Mouse (Mus musculus) ZHBTc4 (cell line): ENCODE results near the gene 4930556J24Rik.
"Not testable (repeated sequence)": the region's sequence is repeated elsewhere in the genome, so short reads cannot be mapped to it uniquely, and the experiment has no call there.

ENCODE experiments used
- DNase-seq: peaks from one replicate; pipeline ENCODE4 v3.0.0-alpha.2; 2011; ENCODE audit warnings: low read depth, low spot score

4930556J24Rik gene

GRCm38 (mm10) chr11:3921281-3921850, 55.2 kb downstream of the 4930556J24Rik start:
- DNase-seq = peak; percentile 80

- no peak for DNase-seq
Observed at GRCm38 (mm10) chr11:3920476-3920875, 56.1 kb downstream of the 4930556J24Rik start.

GRCm38 (mm10) chr11:3918738-3919137, 57.8 kb downstream of the 4930556J24Rik start:
- peak; percentile 46 for DNase-seq

GRCm38 (mm10) chr11:3914109-3914840, 62.3 kb downstream of the 4930556J24Rik start, which contains the start of gene Slc35e4:
Slc35e4 (minus strand) TSS chr11:3914664.
- peak; percentile 91 for DNase-seq

GRCm38 (mm10) chr11:3913316-3914108, 63.1 kb downstream of the 4930556J24Rik start:
- DNase-seq = peak; percentile 91

- peak; percentile 37 for DNase-seq
Observed at GRCm38 (mm10) chr11:3912875-3913271, 63.7 kb downstream of the 4930556J24Rik start.

GRCm38 (mm10) chr11:3912100-3912874, 64.3 kb downstream of the 4930556J24Rik start:
- peak; percentile 13 for DNase-seq

- not testable (repeated sequence) for DNase-seq
Observed at GRCm38 (mm10) chr11:3911440-3911839, 65.1 kb downstream of the 4930556J24Rik start.

GRCm38 (mm10) chr11:3910513-3911310, 65.9 kb downstream of the 4930556J24Rik start:
- DNase-seq = no peak

- DNase-seq = no peak
Observed at GRCm38 (mm10) chr11:3909236-3909635, 67.3 kb downstream of the 4930556J24Rik start.

GRCm38 (mm10) chr11:3905446-3905845, 71.1 kb downstream of the 4930556J24Rik start:
- peak; percentile 58 for DNase-seq

GRCm38 (mm10) chr11:3904673-3905072, 71.9 kb downstream of the 4930556J24Rik start:
- no peak for DNase-seq

GRCm38 (mm10) chr11:3903046-3903445, 73.5 kb downstream of the 4930556J24Rik start:
- DNase-seq = no peak

- DNase-seq = no peak
Observed at GRCm38 (mm10) chr11:3902516-3902915, 74.1 kb downstream of the 4930556J24Rik start.

GRCm38 (mm10) chr11:3900296-3900695, 76.3 kb downstream of the 4930556J24Rik start:
- DNase-seq = no peak

- no peak for DNase-seq
Observed at GRCm38 (mm10) chr11:3895933-3896332, 80.6 kb downstream of the 4930556J24Rik start.

- DNase-seq = peak; percentile 25
Observed at GRCm38 (mm10) chr11:3895458-3895857, 81.1 kb downstream of the 4930556J24Rik start.

- peak; percentile 98 for DNase-seq
Observed at GRCm38 (mm10) chr11:3894406-3895281, 81.9 kb downstream of the 4930556J24Rik start, which contains the start of the genes 4921536K21Rik and Dusp18. 4921536K21Rik (minus strand) TSS chr11:3895098. Dusp18 (plus strand) TSS chr11:3895240.

GRCm38 (mm10) chr11:3893970-3894369, 82.6 kb downstream of the 4930556J24Rik start:
- DNase-seq = no peak
